Mouse (Mus musculus) liver, adult 2 months (tissue): ENCODE measurements around the gene Hgd.

ENCODE experiments used
- CTCF ChIP-seq: fragments of 200-500 bp; IDR thresholded peaks from 2 replicates; pipeline ENCODE4 v1.5.1; 2011; ENCODE audit warnings: low read depth, low read length, control low read depth
- POLR2A ChIP-seq: fragments of 200-500 bp; IDR thresholded peaks from 2 replicates; pipeline ENCODE4 v1.6.1; 2011; ENCODE audit warnings: low read length, control low read depth; ENCODE audit not compliant: insufficient read depth; ENCODE audit errors: extremely low read depth

DNA sequence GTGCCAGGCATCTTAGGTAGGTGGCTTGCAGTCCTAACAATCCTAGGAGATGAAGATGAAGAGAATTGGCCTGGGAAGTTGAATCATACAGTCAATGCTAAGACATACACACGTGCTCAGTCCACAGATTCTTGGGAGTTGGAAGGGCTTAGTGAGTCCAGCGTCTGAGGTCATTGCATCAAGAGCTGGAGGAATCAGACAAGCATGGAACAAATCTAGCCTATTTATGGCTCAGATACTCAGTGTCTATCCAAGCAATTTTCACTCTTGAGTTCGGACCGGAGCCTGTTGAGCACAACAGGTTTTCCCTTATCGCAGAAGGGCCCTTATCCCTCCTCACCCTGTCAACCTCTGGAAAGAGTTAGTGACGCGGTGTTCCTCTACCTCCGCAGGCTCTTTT is 11.6 kb downstream of the Hgd start:
- TF ChIP-seq CTCF (no peak), POLR2A (no peak)
